Mouse (Mus musculus) left cerebral cortex, adult 11 months (tissue): ENCODE data around the gene Uspl1.

Experiments
- DNase-seq: peaks from one replicate; pipeline ENCODE4 v3.0.0; 2022; ENCODE audit warnings: low spot score

Uspl1 gene

DNA sequence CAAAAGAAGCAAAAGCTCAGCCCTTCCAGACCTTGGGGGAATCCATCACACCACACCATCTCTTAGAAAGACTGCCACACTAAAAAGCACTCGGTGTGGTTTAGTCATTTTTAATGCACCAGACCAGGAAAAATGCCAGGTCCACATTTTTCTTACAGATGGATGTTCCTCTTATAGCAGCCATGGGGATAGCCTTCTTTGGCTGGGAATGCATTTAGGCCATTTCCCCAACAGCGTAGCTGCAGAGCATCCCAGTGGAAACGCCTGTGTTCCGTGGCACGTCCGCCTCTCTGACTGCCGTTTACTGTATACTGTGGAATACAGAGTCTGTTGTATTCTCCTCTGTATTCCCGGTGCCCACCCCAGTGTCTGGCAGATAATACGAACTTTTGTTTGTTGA lies 15.3 kb upstream of the Uspl1 start:
- peak; percentile 18 for DNase-seq

DNA sequence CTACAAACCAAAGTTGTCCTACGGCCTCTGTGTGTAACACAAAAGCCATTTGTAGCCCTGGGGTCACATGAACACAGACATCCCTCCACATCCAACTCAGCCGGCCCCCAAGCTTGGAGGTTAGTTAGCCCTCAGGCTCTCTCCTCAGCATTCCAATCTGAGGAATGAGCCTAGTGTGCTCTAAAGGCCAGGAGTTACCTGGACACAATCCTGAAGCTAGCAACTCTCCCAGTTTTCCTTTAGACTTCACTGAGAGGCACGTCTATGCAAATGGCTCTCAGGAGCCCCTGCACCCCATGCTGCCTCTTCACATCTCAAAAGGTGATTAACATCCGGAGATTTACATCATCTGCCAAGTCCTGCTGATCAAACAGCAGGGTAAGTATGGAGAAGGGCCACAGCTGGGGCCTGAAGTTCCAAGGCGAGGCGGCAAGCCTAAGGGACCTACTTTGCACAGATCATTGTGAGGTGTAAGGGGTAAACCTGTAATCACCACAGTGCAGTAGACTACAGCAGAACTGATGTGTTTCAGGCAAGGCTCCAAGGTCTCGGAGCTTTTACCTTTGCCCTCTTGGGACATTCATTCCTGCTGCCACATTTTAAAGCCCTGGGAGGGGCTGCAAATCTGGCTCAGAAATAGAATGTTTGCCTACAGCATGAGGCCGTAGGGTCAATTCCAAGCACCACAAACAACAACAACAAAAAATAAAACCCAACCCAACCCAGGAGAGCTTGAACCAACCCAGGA lies 13.1 kb upstream of the Uspl1 start:
- no peak for DNase-seq

- no peak for DNase-seq
These were observed 11.9 kb upstream of the Uspl1 start for GRCm38 (mm10) chr5:149172246-149172645.

DNA sequence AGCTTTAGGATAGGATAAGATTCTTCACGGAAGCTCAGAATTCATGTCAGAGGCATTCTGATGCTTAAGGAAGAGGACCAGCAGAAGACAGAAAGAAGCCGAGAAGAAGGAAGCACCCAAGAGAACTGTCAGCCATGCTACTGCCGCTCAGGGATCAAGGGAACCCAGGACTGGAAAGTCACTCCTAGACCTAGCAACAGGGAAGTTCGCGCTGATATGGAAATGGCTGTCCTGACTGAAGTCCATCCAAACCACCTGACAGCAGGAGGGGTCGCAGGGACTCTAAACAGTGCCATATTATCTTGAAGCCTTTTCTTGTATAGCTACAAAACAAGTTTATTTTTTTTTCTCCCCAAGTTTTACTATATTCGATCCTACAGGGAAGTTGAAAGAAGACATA lies 9.6 kb upstream of the Uspl1 start:
- DNase-seq = no peak

- no peak for DNase-seq
These were observed 8.4 kb upstream of the Uspl1 start for GRCm38 (mm10) chr5:149175736-149176135.

DNA sequence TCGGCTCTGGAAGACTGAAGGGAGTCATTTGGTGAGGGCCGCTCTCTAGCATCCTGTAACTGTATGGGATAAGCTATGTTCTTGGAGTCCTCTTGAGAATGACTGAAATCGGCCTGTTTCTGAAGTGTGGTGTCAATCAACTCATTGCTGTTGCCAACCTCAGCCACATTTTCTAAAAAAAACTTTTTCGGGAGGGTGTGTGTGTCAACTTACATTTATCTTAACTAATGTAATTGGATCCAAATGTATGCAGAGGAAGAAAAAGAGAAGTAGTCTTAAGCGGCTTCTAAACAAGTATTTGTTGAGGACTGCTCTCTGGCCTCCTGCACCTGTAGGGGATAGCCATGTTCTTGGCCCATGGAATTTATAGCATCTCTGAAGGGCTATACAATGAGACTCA lies 6.1 kb upstream of the Uspl1 start:
- no peak for DNase-seq

DNA sequence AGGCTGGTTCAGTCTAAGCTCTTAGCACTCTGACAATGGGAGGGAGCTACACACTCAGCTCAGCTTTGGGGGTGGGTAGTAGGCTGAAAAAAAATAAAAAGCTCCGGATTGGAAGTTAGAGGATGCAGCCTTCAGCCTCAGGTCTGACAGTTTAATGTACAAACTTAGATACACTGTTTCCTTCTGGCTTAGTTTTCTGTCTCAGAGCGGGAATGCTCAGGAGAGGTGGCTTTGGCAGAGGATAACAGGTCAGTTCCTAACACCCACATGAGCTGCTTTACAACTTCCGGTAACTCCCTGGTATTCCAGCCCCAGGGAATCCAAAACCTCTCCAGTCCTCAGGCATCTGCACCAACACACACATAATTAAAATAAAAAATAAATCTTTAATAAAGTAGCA lies 4.3 kb upstream of the Uspl1 start:
- no peak for DNase-seq

- DNase-seq = no peak
These were observed 1.8 kb upstream of the Uspl1 start for GRCm38 (mm10) chr5:149182186-149182870.

GRCm38 (mm10) chr5:149183122-149183521 lies 1.0 kb upstream of the Uspl1 start:
- no peak for DNase-seq

DNA sequence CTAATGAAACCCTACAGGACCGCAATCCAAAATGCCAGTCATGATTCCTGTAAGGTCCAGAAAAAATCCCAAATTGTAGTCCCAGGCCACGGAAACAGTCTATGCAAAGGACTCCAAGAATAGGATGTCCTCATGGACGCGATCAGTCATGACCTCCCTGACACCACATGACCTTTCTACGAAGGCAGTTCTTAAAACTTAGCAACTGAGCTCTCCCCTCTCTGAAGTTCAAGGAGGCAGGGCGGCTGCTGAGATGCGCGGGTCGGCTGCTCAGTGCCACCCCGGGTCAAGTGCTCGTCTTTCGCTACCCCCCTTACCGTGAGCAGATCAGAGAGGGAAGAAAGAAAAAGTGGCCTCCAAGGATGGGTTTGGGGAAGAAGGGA lies 438 bp upstream of the Uspl1 start:
- DNase-seq = no peak

DNA sequence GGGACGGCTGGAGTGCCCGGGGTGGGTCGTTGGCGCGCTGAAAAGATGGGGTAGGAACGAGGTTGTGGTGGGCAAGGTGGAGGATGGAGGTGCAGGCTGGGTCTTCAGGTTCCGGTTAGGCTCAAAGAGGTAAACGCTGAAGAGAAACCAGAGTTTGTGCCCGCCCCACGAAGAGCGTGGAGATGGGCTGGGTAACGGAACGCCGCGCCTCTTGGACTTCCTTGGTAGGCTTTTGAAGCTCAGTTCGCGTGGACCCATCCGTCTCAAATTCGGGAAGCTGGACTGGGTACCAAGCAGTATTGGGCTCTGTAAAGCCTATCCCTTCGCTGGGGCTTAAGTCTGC lies 665 bp downstream of the Uspl1 start:
- no peak for DNase-seq

DNA sequence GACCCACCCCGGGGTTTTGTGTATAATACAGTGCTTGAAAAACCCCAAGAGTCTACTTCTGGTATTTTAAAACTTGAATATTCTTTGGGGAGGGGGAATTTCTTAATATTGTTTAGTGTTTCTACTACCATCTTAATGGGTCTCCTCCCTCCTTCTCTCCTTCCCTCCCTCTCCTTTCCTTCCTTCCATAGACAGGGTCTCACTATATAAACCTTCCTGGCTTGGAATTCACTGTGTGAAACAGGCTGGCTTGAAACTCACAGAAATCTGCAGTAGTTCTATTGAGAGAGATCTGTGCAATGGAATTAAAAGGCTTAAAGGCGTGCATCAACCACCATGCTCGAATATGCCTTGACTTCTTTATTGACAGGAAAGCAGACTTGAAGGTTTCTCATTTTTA lies 1.7 kb downstream of the Uspl1 start:
- DNase-seq = no peak

DNA sequence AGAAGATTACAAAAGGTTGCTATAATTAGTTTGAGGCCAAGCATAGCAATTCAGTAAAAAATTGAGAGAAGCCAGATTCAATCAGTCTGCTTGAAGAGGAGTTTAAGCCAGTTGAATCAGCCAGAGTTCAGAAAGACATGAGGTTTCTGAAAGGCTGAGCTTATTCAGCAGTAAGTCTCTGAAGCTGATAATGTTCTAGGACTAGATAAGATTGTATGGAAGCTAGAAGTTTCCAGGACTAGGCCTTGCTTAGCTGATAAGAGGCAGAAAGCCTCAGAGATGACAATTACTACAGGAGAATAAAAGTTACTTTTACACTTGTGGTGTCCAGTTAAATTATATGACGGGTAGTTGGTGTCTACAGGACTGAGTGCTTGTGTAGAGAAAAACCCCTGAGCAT lies 6.0 kb downstream of the Uspl1 start:
- no peak for DNase-seq

GRCm38 (mm10) chr5:149196611-149197010 lies 12.5 kb downstream of the Uspl1 start:
- no peak for DNase-seq

- DNase-seq = no peak
These were observed 14.6 kb downstream of the Uspl1 start for GRCm38 (mm10) chr5:149198782-149199181.

- no peak for DNase-seq
These were observed 18.8 kb downstream of the Uspl1 start for GRCm38 (mm10) chr5:149202941-149203340.

GRCm38 (mm10) chr5:149203796-149204375 lies 19.7 kb downstream of the Uspl1 start:
- no peak for DNase-seq

- DNase-seq = no peak
These were observed 20.7 kb downstream of the Uspl1 start for GRCm38 (mm10) chr5:149204822-149205221.

GRCm38 (mm10) chr5:149205265-149205664 lies 21.1 kb downstream of the Uspl1 start:
- no peak for DNase-seq

GRCm38 (mm10) chr5:149206286-149206685 lies 22.1 kb downstream of the Uspl1 start:
- no peak for DNase-seq

DNA sequence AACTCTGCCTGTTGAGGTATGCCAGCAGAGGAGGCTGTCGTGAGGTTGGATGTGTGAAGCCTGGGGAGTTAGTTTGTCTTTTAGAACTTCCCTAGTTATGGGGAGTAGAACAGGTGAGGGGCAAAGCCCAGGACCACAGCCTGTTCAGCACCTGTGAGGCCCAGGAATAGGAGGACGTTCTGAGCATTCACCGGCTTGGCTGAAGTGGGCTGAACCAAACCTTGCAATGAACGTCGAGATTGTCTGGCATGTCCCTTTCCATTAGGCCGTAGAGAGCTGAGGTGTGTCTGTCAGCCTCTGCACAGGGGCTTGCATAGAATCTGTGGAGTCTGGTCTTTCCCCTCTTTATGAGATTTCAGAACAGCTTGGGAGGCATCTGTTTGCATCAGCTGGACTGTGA lies 23.5 kb downstream of the Uspl1 start:
- no peak for DNase-seq

DNA sequence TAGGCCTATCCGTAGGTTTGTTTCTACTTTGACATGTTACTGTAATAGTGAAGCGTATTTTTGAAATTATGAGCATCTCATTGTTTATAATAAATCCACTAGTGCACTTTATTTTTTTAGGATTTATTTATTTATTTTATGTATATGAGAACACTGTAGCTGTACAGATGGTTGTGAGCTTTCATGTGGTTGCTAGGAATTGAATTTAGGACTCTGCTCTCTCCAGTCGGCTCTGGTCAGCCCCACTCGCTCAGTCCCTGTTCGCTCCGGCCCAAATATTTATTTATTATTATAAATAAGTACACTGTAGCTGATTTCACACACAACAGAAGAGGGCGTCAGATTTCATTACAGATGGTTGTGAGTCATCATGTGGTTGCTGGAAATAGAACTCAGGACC lies 24.6 kb downstream of the Uspl1 start:
- DNase-seq = no peak

GRCm38 (mm10) chr5:149209328-149209727 lies 25.2 kb downstream of the Uspl1 start:
- DNase-seq = no peak

- no peak for DNase-seq
These were observed 26.9 kb downstream of the Uspl1 start for GRCm38 (mm10) chr5:149211041-149211440.
